Mouse (Mus musculus): Measurements from ENCODE around the gene Tmsb4x. TPM values are rescaled to one million over a fixed set of nuclear protein-coding genes. Genes with fewer than 3 reads are reported as not detected.

The Tmsb4x gene
- polyA plus RNA-seq, 2 experiments, result 580 to 1,146 TPM

DNA sequence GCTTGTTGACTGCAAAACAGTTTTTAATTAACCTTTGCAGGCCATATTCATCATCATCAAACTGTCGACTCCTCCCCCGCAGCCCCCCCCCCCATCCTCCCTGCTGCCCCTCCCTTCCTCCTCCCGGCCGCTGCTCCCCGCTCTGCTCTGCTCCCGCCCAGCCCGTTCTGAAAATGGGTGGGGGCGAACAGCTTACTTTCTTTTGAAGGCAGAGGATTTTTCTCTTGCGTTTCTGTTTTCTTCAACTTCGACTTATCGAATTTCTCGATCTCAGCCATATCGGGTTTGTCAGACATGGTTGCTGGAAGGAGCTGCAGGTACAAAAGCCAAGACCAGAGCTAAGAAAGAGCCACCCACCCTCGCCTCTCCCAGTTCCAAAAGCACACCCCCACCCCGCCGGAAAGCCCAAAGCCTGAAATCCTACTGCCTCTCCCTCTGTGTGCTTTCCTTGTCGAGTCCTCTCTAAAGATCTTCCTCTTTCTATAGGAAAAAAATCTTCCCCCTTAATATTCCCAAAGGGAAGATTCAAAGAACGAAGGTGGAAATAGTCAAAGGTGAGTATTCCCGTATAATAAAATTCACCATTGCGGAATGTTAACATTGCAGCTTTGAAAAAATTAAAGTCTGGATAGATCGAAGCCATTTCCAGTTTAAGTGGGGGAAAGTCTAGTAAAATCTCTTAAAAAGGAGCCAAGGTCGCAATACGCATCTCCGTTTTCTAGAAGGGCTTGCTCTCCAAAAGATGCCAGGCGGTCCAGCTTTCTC lies 1.2 kb downstream of the Tmsb4x start:
- H3K4me3 ChIP-seq (ENCODE audit: insufficient read depth in 1 of 2, low read depth in 2 of 2, low read length in 2 of 2), result peak overlapping the region; percentile 50 to 71
- no peak overlapping the region for H3K27ac ChIP-seq
- DNase-seq (ENCODE audit: low read depth in 3 of 3, low spot score in 3 of 3), result no peak
- H3K9me3 ChIP-seq (ENCODE audit: control insufficient read depth, low read length), result no peaks in the 10 kb centered on the region
- TF ChIP-seq CTCF (IDR thresholded peaks at IDR 0.05; ENCODE audit: low read depth) (no peak), EP300 (IDR thresholded peaks at IDR 0.05; ENCODE audit: low read depth) (no peak)
- WGBS (ENCODE audit: insufficient replicate concordance), result 13% methylated on average over 25 of the region's 25 CpGs
- H3K4me2 ChIP-seq (ENCODE audit: low read depth), result peak overlapping the region; percentile 56
- H3K9ac ChIP-seq (replicated peaks), result peak overlapping the region; percentile 42; the same call in 1 of the 2 replicates
- no peaks in the 10 kb centered on the region; the same call in 1 of the 2 replicates for H3K27me3 ChIP-seq (ENCODE audit: control insufficient read depth, insufficient read depth, low read length)
- 0 out of 4 replicates have a peak, but pooled peaks cover 0 to 5% of the 10 kb centered on the region in 2 experiments for H3K4me1 ChIP-seq (replicated peaks; ENCODE audit: control insufficient read depth in 2 of 2, insufficient read depth in 2 of 2, low read length in 1 of 2)
- no peaks in the 10 kb centered on the region for H3K36me3 ChIP-seq (replicated peaks; ENCODE audit: control insufficient read depth, insufficient read depth, low read depth)
- no peak for ATAC-seq (ENCODE audit: insufficient read depth)

DNA sequence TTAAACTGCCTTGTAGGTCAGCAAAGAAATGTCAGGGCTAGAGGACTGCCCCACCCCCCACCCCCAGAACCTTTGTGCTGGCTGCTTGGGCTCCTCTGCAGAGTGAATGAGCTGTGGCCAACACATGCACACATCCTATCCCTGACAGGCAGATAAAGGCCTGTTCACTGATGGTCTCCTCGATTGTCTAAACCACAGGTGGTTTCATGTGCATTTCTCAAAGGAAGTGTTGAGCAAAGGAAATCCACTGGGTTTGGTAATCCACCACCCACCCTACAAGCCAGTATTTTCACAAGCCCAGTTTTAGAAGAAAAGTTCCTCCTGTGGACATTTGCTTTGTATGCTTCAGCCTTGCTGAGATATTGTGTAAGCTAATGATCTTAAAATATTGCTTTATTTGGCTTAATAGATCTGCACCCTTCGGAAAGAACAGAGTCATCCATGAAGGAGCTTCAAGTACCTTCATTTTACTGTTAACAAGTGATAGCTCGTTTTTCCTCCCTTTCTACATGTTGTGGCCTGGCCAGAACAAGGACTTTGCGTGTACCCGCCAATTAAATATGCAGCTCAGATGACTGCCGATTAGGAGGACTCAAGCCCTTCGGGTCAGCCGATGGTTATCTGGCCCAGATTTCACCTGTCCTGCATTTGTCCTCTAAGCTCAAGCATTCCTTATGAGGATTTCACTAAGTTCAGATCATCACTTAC lies 3.1 kb downstream of the Tmsb4x start:
- WGBS (ENCODE audit: insufficient replicate concordance), result 30% methylated on average over 8 of the region's 8 CpGs
- Histone ChIP-seq H3K27ac (no peak overlapping the region), H3K36me3 (replicated peaks; ENCODE audit: control insufficient read depth, insufficient read depth, low read depth) (no peaks in the 10 kb centered on the region), H3K9ac (replicated peaks) (no peak overlapping the region), H3K4me1 (replicated peaks; ENCODE audit: control insufficient read depth in 2 of 2, insufficient read depth in 2 of 2, low read length in 1 of 2) (peaks cover 0 to 4% of the 10 kb centered on the region in 2 experiments; a peak in 1 of 4 replicates), H3K27me3 (ENCODE audit: control insufficient read depth, insufficient read depth, low read length) (no peaks in the 10 kb centered on the region; the same call in 1 of the 2 replicates), H3K4me3 (ENCODE audit: insufficient read depth in 1 of 2, low read depth in 2 of 2, low read length in 2 of 2) (no peak overlapping the region), H3K4me2 (ENCODE audit: low read depth) (no peak overlapping the region), H3K9me3 (ENCODE audit: control insufficient read depth, low read length) (no peaks in the 10 kb centered on the region)
- DNase-seq (ENCODE audit: low read depth in 3 of 3, low spot score in 3 of 3) (no peak), ATAC-seq (ENCODE audit: insufficient read depth) (no peak; the same call in 1 of the 2 replicates)
- TF ChIP-seq EP300 (IDR thresholded peaks at IDR 0.05; ENCODE audit: low read depth), result no peak
- TF ChIP-seq CTCF (IDR thresholded peaks at IDR 0.05; ENCODE audit: low read depth), result no peak

GRCm38 (mm10) chrX:167201365-167201764 lies 7.8 kb downstream of the Tmsb4x start:
- no peak for ATAC-seq (ENCODE audit: insufficient read depth)
- no peaks in the 10 kb centered on the region for H3K9me3 ChIP-seq (ENCODE audit: control insufficient read depth, low read length)
- no peak overlapping the region for H3K9ac ChIP-seq (replicated peaks)

DNA sequence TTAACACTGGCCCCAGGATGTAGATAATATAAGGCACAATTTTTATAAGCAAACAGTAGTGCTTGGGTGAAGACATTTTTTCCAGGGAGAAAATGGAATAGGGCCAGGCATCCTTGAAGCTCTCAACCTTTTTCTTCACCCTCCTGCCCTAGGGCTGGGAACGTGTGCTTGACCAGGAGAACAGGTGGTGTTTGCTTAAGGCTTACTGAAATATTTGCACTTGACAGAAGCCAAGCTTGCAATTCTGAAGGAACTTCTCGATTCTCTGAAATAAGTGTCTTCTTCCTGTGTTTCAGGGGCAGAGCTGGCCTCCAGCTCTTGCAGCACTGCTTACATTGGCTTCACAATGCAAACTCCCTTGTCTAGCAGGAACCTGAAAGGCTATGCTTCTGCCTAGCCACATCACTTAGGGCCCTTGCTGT lies 13.9 kb downstream of the Tmsb4x start:
- DNase-seq (ENCODE audit: low read depth in 3 of 3, low spot score in 3 of 3), result no peak
- no peak for ATAC-seq (ENCODE audit: insufficient read depth)
- WGBS (ENCODE audit: insufficient replicate concordance), result 55% methylated on average over 2 of the region's 2 CpGs
- H3K4me3 ChIP-seq (ENCODE audit: insufficient read depth in 1 of 2, low read depth in 2 of 2, low read length in 2 of 2), result no peak overlapping the region
- TF ChIP-seq CTCF (IDR thresholded peaks at IDR 0.05; ENCODE audit: low read depth) (no peak), EP300 (IDR thresholded peaks at IDR 0.05; ENCODE audit: low read depth) (no peak)
- 0 out of 4 replicates have a peak, but pooled peaks cover 0 to 3% of the 10 kb centered on the region in 2 experiments for H3K4me1 ChIP-seq (replicated peaks; ENCODE audit: control insufficient read depth in 2 of 2, insufficient read depth in 2 of 2, low read length in 1 of 2)
- no peak overlapping the region for H3K4me2 ChIP-seq (ENCODE audit: low read depth)
- no peak overlapping the region for H3K9ac ChIP-seq (replicated peaks)
- no peaks in the 10 kb centered on the region for H3K36me3 ChIP-seq (replicated peaks; ENCODE audit: control insufficient read depth, insufficient read depth, low read depth)
- H3K9me3 ChIP-seq (ENCODE audit: control insufficient read depth, low read length), result no peaks in the 10 kb centered on the region
- H3K27me3 ChIP-seq (ENCODE audit: control insufficient read depth, insufficient read depth, low read length), result no peaks in the 10 kb centered on the region; the same call in 1 of the 2 replicates
- no peak overlapping the region for H3K27ac ChIP-seq

More at GRCm38 (mm10) chrX:167201365-167201764, 7.8 kb downstream of the Tmsb4x start:
- 28% methylated on average over 2 of the region's 2 CpGs for WGBS (ENCODE audit: insufficient replicate concordance)
- Histone ChIP-seq H3K36me3 (replicated peaks; ENCODE audit: control insufficient read depth, insufficient read depth, low read depth) (no peaks in the 10 kb centered on the region), H3K4me2 (ENCODE audit: low read depth) (no peak overlapping the region), H3K27ac (no peak overlapping the region), H3K4me1 (replicated peaks; ENCODE audit: control insufficient read depth in 2 of 2, insufficient read depth in 2 of 2, low read length in 1 of 2) (peaks cover 0 to 2% of the 10 kb centered on the region in 2 experiments; a peak in 1 of 4 replicates), H3K4me3 (ENCODE audit: insufficient read depth in 1 of 2, low read depth in 2 of 2, low read length in 2 of 2) (no peak overlapping the region), H3K27me3 (ENCODE audit: control insufficient read depth, insufficient read depth, low read length) (no peaks in the 10 kb centered on the region; the same call in 1 of the 2 replicates)
- TF ChIP-seq EP300 (IDR thresholded peaks at IDR 0.05; ENCODE audit: low read depth), result no peak
- no peak for TF ChIP-seq CTCF (IDR thresholded peaks at IDR 0.05; ENCODE audit: low read depth)
- no peak for DNase-seq (ENCODE audit: low read depth in 3 of 3, low spot score in 3 of 3)

DNA sequence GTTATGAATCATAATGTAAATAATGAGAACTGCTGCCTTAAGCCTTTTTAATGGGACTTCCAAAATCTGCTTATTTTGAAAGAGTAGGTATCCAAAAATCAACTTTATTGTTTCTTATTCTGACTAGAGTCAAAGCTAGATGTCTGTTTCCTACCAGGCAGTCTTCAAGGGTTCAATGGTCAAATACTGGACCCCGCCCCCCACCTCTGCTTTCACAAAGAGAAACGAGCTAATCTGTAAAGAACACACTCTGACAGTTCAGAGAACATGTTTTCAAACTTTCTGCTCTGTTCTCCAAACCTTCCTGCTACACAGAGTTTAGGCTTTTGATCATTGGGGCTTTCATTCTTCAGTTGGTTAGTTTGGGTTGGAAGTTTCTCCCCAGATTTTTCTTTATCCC lies 22.8 kb downstream of the Tmsb4x start:
- Histone ChIP-seq H3K4me2 (ENCODE audit: low read depth) (no peak overlapping the region), H3K27ac (no peak overlapping the region), H3K9me3 (ENCODE audit: control insufficient read depth, low read length) (no peaks in the 10 kb centered on the region), H3K9ac (replicated peaks) (no peak overlapping the region), H3K4me1 (replicated peaks; ENCODE audit: control insufficient read depth in 2 of 2, insufficient read depth in 2 of 2, low read length in 1 of 2) (no peaks in the 10 kb centered on the region), H3K4me3 (ENCODE audit: insufficient read depth in 1 of 2, low read depth in 2 of 2, low read length in 2 of 2) (no peak overlapping the region), H3K36me3 (replicated peaks; ENCODE audit: control insufficient read depth, insufficient read depth, low read depth) (no peaks in the 10 kb centered on the region), H3K27me3 (ENCODE audit: control insufficient read depth, insufficient read depth, low read length) (no peaks in the 10 kb centered on the region; the same call in 1 of the 2 replicates)
- whole genome bisulfite sequencing (ENCODE audit: insufficient replicate concordance), result 40% methylated on average over 2 of the region's 2 CpGs
- ATAC-seq (ENCODE audit: insufficient read depth) (no peak), DNase-seq (ENCODE audit: low read depth in 3 of 3, low spot score in 3 of 3) (no peak)
- TF ChIP-seq CTCF (IDR thresholded peaks at IDR 0.05; ENCODE audit: low read depth), result no peak
- TF ChIP-seq EP300 (IDR thresholded peaks at IDR 0.05; ENCODE audit: low read depth), result no peak

Measured in liver, embryonic 14.5 days (tissue).